Comparison of ENCODE assay signal across 8 mouse cellular contexts in genomic region chr15:98483907-98484886, GRCm38 (mm10). TPM values are rescaled to one million over a fixed set of nuclear protein-coding genes. Genes with fewer than 3 reads are reported as not detected.
A peak's percentile ranks its signal among the peaks of the same experiment; 100 is the strongest.
DNase-seq lines count a peak whose midpoint lies in the region; ATAC-seq lines count a peak whose summit lies in the region.

No protein-coding gene starts in this region.

- H3K9ac ChIP-seq in lung, embryonic 16.5 days (ENCODE audit: low read length), result no peak overlapping the region
- no peak overlapping the region for H3K9ac ChIP-seq in stomach, embryonic 16.5 days (ENCODE audit: low read length)

- no peaks in the 10 kb centered on the region for H3K36me3 ChIP-seq in lung, embryonic 16.5 days (ENCODE audit: control insufficient read depth, insufficient read depth, low read length)
- no peaks in the 10 kb centered on the region for H3K36me3 ChIP-seq in stomach, embryonic 16.5 days (ENCODE audit: control insufficient read depth, insufficient read depth, low read length)
- no peaks in the 10 kb centered on the region for H3K36me3 ChIP-seq in forebrain, embryonic 10.5 days (replicated peaks)

- ATAC-seq in lung, embryonic 16.5 days (ENCODE audit: low read depth), result no peak
- peak; percentile 44; the same call in 1 of the 2 replicates for ATAC-seq in stomach, embryonic 16.5 days (ENCODE audit: insufficient read depth, low FRiP score)
- ATAC-seq in cerebellum, adult (ENCODE audit: insufficient number of reproducible peaks, low FRiP score, low TSS enrichment), result no peak

- WGBS in lung, embryonic 16.5 days, result 55% methylated on average over 18 of the region's 18 CpGs
- WGBS in stomach, embryonic 16.5 days, result 52% methylated on average over 18 of the region's 18 CpGs
- 83% methylated on average over 18 of the region's 18 CpGs for WGBS in forebrain, embryonic 10.5 days

- H3K27me3 ChIP-seq in lung, embryonic 16.5 days (ENCODE audit: control insufficient read depth, insufficient read depth, low read depth, low read length), result no peaks in the 10 kb centered on the region
- no peaks in the 10 kb centered on the region for H3K27me3 ChIP-seq in stomach, embryonic 16.5 days (ENCODE audit: control insufficient read depth, insufficient read depth, low read length)
- no peaks in the 10 kb centered on the region for H3K27me3 ChIP-seq in forebrain, embryonic 10.5 days (ENCODE audit: poor library complexity, severe bottlenecking)

- H3K4me1 ChIP-seq in lung, embryonic 16.5 days (replicated peaks; ENCODE audit: control insufficient read depth, insufficient read depth, low read length), result peaks cover 4% of the 10 kb centered on the region; the same call in 1 of the 2 replicates
- H3K4me1 ChIP-seq in stomach, embryonic 16.5 days (ENCODE audit: control insufficient read depth, insufficient read depth, low read length), result no peaks in the 10 kb centered on the region
- H3K4me1 ChIP-seq in forebrain, embryonic 10.5 days, result no peaks in the 10 kb centered on the region

- H3K4me2 ChIP-seq in lung, embryonic 16.5 days (ENCODE audit: low read depth, low read length), result no peak overlapping the region
- 0 out of 2 replicates have a peak overlapping the region, but pooled peaks have one; percentile 4 for H3K4me2 ChIP-seq in stomach, embryonic 16.5 days (ENCODE audit: low read depth, low read length)

- no peak overlapping the region for H3K4me3 ChIP-seq in lung, embryonic 16.5 days (ENCODE audit: low read length)
- no peak overlapping the region for H3K4me3 ChIP-seq in stomach, embryonic 16.5 days (replicated peaks; ENCODE audit: low read length)
- H3K4me3 ChIP-seq in forebrain, embryonic 10.5 days, result no peak overlapping the region

- DNase-seq in adrenal gland, postnatal 14 days, result peak; percentile 18
- DNase-seq in adrenal gland, postnatal 4 days (ENCODE audit: low spot score in 2 of 2), result no peak
- DNase-seq in urinary bladder, postnatal 14 days (ENCODE audit: low spot score), result peak; percentile 20
- DNase-seq in urinary bladder, postnatal 25 days (ENCODE audit: low spot score), result no peak
- no peak for DNase-seq in forebrain, embryonic 10.5 days (ENCODE audit: extremely low spot score, low spot score)

- peak overlapping the region; percentile 41 for H3K27ac ChIP-seq in lung, embryonic 16.5 days (ENCODE audit: low read length)
- H3K27ac ChIP-seq in stomach, embryonic 16.5 days (ENCODE audit: low read length), result no peak overlapping the region; the same call in 1 of the 2 replicates
- no peak overlapping the region for H3K27ac ChIP-seq in forebrain, embryonic 10.5 days

- H3K9me3 ChIP-seq in lung, embryonic 16.5 days (ENCODE audit: control insufficient read depth, low read length), result no peaks in the 10 kb centered on the region
- H3K9me3 ChIP-seq in stomach, embryonic 16.5 days (replicated peaks; ENCODE audit: control insufficient read depth, low read length), result no peaks in the 10 kb centered on the region
- H3K9me3 ChIP-seq in forebrain, embryonic 10.5 days, result no peaks in the 10 kb centered on the region

RNA-seq across cellular contexts. Expression of gene Lalba, which starts 1.7 kb away (rescaled TPM):
- not detected in 2 replicates for total RNA-seq in adrenal gland, postnatal 14 days (2021)
- not detected for total RNA-seq in adrenal gland, postnatal 4 days (2021)
- 0.39 and 0.82 TPM in 2 replicates for polyA plus RNA-seq in lung, embryonic 16.5 days (2015; fragmentation: Nextera tagmentation; extraction: Ambion mirVana)
- 0.25 TPM in 1 of 2 replicates, not detected in the other for polyA plus RNA-seq in stomach, embryonic 16.5 days (2015; fragmentation: Nextera tagmentation; extraction: Ambion mirVana)
- polyA plus RNA-seq in forebrain, embryonic 10.5 days (2016; fragmentation: Nextera tagmentation; extraction: Ambion mirVana), result 0.49 TPM in 1 of 2 replicates, not detected in the other

RNA-seq across cellular contexts. Expression of gene Olfr279, which starts 8.0 kb away (rescaled TPM):
- total RNA-seq in adrenal gland, postnatal 14 days (2021), result not detected in 2 replicates
- total RNA-seq in adrenal gland, postnatal 4 days (2021), result not detected
- not detected in 2 replicates for polyA plus RNA-seq in lung, embryonic 16.5 days (2015; fragmentation: Nextera tagmentation; extraction: Ambion mirVana)
- not detected in 2 replicates for polyA plus RNA-seq in stomach, embryonic 16.5 days (2015; fragmentation: Nextera tagmentation; extraction: Ambion mirVana)
- polyA plus RNA-seq in forebrain, embryonic 10.5 days (2016; fragmentation: Nextera tagmentation; extraction: Ambion mirVana), result not detected in 2 replicates

RNA-seq across cellular contexts. Expression of gene OR5BS1P, which starts 14.5 kb away (rescaled TPM):
- not detected in 2 replicates for total RNA-seq in adrenal gland, postnatal 14 days (2021)
- total RNA-seq in adrenal gland, postnatal 4 days (2021), result not detected
- not detected in 2 replicates for polyA plus RNA-seq in lung, embryonic 16.5 days (2015; fragmentation: Nextera tagmentation; extraction: Ambion mirVana)
- not detected in 2 replicates for polyA plus RNA-seq in stomach, embryonic 16.5 days (2015; fragmentation: Nextera tagmentation; extraction: Ambion mirVana)
- polyA plus RNA-seq in forebrain, embryonic 10.5 days (2016; fragmentation: Nextera tagmentation; extraction: Ambion mirVana), result not detected in 2 replicates

RNA-seq across cellular contexts. Expression of gene Olfr281, which starts 31.8 kb away (rescaled TPM):
- total RNA-seq in adrenal gland, postnatal 14 days (2021), result not detected in 2 replicates
- not detected for total RNA-seq in adrenal gland, postnatal 4 days (2021)
- polyA plus RNA-seq in lung, embryonic 16.5 days (2015; fragmentation: Nextera tagmentation; extraction: Ambion mirVana), result not detected in 2 replicates
- polyA plus RNA-seq in stomach, embryonic 16.5 days (2015; fragmentation: Nextera tagmentation; extraction: Ambion mirVana), result not detected in 2 replicates
- polyA plus RNA-seq in forebrain, embryonic 10.5 days (2016; fragmentation: Nextera tagmentation; extraction: Ambion mirVana), result not detected in 2 replicates

RNA-seq across cellular contexts. Expression of gene Kansl2, which starts 49.9 kb away (rescaled TPM):
- total RNA-seq in adrenal gland, postnatal 14 days (2021), result 72.5 and 85.8 TPM in 2 replicates
- 10 to 100 TPM; 85.3 to 94.8 TPM for total RNA-seq in adrenal gland, postnatal 4 days (2021)
- 86.3 and 89.9 TPM in 2 replicates for polyA plus RNA-seq in lung, embryonic 16.5 days (2015; fragmentation: Nextera tagmentation; extraction: Ambion mirVana)
- 65.1 and 66.9 TPM in 2 replicates for polyA plus RNA-seq in stomach, embryonic 16.5 days (2015; fragmentation: Nextera tagmentation; extraction: Ambion mirVana)
- 144 and 145 TPM in 2 replicates for polyA plus RNA-seq in forebrain, embryonic 10.5 days (2016; fragmentation: Nextera tagmentation; extraction: Ambion mirVana)

Comparison
In these comparisons a context has a peak if more than half of its experiments do, and no peak if none do; other contexts are left out.
1. DNase-seq: peak in adrenal gland, postnatal 14 days (single experiment) and urinary bladder, postnatal 14 days (single experiment); none in adrenal gland, postnatal 4 days (0 of 2), urinary bladder, postnatal 25 days (single experiment) and forebrain, embryonic 10.5 days (single experiment).